Mouse (Mus musculus) hematopoietic stem cell, adult 5-6 weeks (primary cell): ENCODE results near the gene Scg5. TPM values are rescaled to one million over a fixed set of nuclear protein-coding genes. Genes with fewer than 3 reads are reported as not detected.

Experiments
- ATAC-seq, 2 experiments: fragments of 125-278 bp in 1 of 2; replicated peaks in 1 of 2; 2 replicates each; pipeline ENCODE4 v1.8.0; 2016 to 2017; ENCODE audit warnings: inconsistent platforms in 2 of 2, mild to moderate bottlenecking in 2 of 2, moderate number of reproducible peaks in 2 of 2, low read depth in 1 of 2, moderate TSS enrichment in 1 of 2; ENCODE audit not compliant: low FRiP score in 2 of 2, poor library complexity in 2 of 2, severe bottlenecking in 2 of 2, insufficient read depth in 1 of 2, low TSS enrichment in 1 of 2
- total RNA-seq: library from RNA; stranded (forward); fragments of 172-1452, 232-1000 nt; gene quantifications from 2 replicates; pipeline ENCODE4 v1.2.3, GENCODE M21; 2017

The Scg5 gene
- total RNA-seq, 1 experiment from 2014 or later, result not detected

DNA sequence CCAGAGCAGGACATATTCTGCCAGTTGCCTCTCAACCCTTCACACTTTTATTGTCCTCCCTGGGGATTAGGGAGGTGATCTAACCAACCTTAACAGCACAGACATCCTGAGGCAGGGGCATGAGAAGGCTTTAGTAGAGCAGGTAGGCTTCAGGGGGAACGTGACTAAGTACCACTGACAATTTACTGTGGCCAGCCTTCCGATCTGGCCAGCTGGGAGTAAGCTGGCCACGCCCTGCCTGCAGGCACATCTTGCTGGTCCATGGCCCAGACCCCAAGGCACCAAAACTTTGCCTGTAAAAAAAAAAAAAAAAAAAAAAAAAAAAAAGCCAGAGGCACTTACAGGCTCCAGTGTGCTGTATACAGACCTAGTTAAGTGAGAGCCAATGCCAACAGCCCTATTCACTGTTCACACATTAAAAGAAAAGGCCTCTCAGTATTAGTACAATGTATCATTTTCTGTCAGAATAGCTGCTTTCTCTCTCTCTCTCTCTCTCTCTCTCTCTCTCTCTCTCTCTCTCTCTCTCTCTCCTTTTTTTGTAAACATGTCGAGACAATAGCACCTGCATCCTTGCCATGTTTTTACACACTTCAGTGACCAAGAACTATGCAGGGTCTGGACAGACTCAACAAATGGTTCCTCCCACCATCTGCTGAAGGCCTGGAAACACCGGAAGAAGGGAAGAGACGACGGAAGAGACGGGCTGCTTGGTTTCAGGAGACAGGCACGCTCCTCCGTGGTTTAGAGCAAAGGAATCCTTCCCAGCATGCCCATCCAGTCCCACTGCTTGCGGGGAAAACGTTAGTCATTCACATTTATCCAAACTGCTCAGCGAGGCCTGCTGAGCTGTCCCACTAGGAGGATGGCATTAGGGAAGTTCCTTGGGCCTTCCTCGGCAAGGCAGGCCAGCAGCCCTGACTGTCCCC lies 11.0 kb downstream of the Scg5 start:
- no peak for ATAC-seq

DNA sequence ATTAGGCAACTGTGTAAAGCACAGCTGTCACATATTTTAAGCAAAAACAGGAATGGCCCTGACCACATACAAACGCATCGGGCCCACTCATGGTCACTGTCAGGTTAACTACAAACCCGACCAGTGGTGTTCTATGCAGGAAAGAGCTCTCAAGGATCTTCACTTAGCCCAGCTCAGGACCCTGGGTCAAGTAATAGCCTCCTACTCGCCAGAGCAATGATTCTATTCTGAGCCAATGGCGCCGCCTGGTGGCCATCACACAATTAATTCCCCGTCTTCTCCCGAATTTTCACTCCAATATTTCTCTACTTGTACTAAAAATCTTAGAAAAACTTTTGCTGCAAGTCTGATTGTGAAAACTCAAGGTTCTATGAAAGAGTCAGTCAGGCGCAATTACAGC lies 21.3 kb downstream of the Scg5 start:
- peak; percentile 42 to 56 for ATAC-seq

DNA sequence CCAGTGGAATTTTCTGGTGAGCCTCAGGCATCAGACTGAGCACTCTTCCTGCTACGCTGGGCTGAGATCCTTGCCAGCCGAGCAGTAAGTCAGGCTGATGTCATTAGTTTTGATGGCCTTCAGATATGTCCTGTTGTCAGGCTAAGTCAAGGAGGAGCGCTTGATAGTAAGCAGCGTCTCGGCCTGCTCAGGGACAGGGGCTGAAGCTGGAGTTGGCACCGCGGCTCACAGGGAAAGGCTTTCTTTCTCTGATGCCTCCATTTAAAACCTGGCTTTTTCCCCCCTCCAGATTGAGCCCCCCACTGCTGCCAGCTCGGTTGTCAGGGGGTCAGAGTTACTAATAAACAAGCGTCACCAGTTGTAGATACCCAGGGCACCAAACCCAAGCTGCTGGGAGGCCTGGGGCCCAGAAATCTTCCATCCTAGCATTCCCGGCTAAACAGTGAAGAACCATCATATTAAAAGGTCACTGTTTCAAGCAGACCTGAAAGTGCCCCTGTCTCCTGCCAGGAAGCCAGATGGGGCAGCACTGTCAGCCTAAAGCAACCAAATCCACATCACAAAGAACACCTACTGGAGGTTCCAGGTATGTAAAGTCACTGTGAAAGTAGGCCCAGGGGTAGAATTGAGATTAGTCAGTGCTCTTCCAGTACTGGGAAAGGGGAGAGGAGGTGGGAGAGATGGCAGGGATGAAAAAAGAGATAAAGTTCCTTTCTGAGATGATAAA lies 21.9 kb downstream of the Scg5 start:
- no peak for ATAC-seq

DNA sequence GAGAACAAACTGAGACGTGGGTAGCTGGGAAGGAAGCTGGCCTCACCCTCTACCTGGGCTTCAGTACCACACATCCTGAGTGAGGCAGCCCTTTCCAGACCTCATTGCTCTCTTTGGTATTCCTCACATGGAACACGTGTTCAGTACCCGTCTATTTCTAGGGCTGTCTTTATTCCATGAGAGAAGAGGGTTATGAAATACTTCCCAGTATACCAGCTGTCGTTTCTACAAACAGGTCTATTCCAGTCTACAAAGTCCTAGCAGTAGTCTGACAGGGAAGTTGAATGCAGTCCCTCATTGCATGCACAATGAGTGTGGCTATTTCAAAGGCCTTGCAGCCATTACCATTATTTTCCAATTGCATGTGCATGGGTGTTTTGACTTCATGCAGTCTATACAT lies 23.2 kb downstream of the Scg5 start:
- ATAC-seq, result no peak

DNA sequence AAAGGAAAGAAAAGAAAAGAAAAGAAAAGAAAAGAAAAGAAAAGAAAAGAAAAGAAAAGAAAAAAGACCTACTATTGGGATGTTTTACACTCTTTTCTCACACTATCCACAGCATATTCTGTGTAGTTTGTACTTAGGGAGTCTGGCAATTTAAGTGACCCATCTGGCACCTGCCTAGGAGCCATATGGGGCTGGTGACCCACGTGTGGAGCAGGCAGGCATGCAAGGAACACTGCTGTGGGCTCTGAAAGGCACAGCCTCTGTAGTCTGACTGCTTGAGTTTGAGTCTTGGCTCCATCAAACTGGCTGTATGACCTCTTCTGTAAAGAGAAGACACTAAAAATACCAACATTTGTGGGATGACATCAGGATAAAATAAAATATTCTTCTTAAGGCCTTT lies 25.2 kb downstream of the Scg5 start:
- no peak for ATAC-seq

DNA sequence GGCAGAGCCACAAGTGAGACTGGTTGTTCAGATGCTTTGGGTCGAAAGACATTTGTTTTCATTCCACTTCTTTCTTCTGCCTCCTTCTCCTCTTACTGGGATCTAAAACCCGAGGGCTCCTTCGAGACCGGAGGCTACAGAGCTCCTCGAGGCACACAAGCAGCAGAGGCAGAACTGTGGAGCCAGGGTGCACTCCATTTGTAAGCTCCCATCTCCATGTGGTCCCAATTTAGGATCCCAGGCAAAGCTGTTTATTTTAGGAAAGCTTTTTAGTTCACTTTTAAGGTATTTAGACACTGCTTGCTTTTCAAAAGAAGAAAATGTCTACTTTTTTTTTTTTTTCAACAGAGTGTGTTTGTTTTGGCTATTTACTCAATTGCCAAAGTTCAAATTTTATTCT lies 28.1 kb downstream of the Scg5 start:
- no peak for ATAC-seq

DNA sequence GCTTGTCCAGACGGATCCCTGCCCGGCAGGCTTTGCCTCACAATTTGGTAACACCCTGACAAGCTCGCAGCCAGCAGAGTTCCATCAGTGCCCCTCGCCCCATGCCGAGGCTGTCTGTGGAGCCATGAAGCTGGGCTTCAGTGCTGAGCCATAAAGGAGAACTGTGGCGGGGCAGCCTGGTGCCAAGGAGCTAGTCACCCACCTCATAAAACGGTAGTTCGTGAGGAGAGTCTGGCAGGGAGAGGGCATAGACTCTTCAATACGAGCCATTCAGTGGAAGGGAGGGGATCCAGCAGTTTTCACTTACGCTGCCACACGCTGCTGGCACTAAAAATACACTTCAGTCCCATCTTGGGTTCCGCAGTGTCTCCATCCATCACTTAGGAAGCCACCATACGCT lies 30.3 kb downstream of the Scg5 start:
- no peak for ATAC-seq

DNA sequence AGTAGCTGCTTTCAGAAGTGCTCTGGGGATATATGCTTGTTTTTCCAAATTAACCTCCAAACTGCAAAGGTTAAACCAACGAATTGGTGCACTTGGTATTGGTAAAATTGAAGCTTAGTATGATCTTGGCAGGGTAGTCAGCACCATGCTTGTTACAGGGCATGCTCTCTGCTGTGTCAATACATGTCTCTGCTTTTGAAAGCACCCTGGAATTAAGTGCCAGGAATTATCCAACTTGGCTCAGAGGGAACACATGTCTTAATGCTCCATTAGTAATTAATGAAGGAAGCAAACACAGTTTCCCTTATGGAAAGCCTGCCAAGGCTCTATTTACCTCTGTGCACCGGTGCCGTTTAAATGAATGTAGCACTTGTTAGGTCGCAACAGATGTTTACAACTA lies 33.7 kb downstream of the Scg5 start:
- ATAC-seq, result no peak

DNA sequence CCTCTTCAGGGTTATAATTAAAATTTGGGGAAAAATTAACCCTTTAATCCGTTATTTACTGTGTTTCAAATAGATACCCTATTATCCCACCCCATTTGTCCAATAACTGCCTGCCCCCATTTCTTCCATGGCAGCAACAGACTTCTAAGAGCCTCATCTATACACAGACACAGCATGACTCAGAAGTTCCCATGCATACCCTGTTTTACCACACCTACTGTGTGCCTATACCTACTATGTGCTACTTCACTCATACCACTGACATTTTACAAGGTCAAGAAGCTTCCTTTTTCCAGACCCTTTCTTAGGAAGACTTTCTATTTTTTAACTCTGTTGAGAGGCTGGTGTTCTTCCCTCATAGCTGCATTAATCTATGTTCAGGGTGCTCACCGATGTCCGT lies 35.4 kb downstream of the Scg5 start:
- ATAC-seq, result no peak

DNA sequence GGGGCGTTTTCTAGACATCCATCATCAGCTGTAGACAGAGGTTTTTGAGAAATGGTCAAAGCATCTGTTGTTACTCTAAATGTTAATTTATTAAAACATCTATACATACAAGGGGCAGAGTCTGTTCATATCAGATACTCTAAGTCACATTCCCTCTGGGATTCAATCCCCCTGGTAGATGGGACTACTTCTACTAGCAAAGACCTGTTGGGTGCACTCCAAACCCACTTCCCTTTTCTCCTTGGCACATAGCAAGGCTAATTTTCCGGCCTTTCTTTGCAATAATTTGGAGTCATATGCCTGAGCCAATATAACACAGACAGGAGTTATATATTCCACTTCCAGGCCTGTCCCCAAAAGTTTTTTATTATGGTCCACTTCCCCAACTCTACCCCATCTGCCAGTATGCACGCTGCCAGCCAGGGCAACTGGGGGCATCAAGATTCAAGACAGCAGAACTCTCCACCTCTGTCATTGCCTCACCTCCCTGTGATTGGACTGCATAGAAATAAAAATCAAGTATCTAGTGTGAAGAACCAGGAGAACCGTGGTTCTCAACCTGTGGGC lies 40.0 kb downstream of the Scg5 start:
- no peak for ATAC-seq

DNA sequence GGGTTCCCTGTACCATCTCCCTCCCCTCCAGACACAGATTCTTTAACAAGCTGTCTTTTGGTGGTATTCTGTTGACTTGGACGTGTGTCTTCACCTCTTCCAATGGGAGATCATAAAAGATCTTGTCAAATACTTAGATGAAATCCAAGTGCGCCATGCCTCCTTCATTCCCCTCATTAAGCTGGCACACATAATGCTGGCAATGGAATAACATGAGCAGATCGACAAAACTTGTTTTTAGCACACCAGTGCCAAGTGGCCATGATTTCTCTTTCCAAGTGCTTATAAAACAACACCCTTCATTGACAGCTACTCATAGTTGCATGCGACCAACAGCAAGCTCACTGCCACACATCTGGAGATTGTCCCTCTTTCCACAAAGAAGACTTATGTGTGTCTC lies 41.0 kb downstream of the Scg5 start:
- no peak for ATAC-seq

DNA sequence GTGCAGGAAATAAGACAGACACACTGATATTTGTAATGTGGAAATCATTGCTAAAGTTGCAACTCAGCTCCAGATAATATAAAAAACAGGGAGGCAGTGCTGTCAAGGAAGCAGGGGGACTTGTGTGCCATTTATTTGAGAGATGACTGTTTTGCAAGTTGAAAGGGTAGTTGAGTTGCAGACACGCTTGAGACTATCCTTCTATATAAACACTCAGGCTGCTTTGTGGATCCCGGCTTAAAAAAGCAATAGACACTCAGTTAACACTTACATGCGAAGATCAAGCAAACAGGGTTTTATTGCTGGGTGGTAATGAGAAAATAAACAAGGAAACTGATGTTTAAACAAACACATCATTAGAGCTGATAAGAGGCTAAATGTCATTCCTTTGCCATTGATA lies 44.1 kb downstream of the Scg5 start:
- no peak for ATAC-seq

DNA sequence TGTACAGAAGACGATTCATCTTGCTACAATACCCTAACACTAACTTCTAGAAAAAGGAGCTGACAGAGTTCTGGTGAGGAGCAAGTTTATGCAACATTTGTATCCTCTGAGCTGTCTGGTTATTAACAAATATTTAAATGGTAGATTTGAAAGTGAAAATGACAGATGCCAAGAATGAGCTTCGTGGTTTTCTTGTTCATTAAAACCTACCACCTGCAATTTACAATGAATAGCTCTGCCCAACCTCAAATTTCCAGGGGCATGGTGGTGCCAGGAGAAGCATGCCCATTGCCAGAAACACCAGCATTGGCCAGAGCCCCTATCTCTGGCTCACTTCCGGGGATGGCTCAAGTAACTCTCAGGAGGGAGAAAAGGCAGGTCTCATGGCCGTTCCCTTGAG lies 47.4 kb downstream of the Scg5 start:
- no peak for ATAC-seq

DNA sequence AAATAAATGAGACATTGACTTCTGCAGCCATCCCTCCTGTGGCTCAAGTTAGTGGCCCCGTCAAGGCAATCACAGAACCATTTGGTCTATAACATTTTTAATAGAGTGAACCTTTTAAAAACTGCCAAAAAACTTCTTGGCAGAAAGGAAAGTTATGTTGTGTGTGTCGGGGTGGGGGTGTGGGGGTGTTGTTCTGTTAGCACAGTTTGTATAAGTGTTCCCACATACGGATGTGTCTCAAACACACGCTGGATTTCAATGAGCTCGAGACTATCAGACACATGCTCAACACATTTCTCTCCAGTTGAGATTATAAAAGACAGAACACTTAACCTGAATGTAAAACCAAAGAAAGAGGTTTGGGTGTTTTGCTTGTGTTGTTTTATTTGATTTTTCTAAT lies 47.8 kb downstream of the Scg5 start:
- ATAC-seq, result no peak

DNA sequence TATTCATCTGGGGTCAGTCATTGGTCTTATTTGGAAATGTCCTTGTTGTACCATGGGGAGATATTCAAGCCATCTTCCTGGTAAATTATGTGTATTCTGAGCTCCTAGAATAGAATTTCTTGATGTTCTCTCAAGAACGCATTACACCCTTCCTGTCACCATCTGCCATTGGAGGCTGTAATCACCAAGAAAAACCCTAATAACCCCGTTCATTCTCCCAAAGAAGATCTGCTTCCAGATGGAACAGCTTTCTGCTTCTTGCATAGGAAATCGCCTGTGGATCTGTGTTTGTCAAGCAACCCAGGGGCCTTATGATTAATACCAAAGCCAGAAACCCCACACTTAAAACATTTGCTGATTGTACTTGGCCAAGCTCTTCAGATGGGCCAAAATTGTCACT lies 49.6 kb downstream of the Scg5 start:
- no peak for ATAC-seq

DNA sequence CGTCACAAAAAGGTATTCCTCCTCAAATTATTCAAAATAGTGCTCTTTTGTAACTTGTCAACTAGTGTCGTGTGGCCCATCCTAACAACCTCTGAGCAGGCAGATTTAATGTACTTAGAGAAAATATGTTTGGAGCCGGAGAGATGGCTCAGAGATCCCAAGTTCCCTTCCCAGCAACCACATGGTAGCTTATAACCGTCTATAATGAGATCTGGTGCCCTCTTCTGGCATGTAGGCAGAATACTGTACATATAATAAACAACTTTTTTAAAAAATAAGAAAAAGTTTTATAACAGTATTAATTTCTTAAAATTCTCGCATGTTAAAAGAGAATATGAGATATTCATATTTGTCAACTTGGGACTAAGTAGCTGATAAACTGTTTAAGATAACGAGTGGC lies 50.9 kb downstream of the Scg5 start:
- ATAC-seq, result no peak

DNA sequence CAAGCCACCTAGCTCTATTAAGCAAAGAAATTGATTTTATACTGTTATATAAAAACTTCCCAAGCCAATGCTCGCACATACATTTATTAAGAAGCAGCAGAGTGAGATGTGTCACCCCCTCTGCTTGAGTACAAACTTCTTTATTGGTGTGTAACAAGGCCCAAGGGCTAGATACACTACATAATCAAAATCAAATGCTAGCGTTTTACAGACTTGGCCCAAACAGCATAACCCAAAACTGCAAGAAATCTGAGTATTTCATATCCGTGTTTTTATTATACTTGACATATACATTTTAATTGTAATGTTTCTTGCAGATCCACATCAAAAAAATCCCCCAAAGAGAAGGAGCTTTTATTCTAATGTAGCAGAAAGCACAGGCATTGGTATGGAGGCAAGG lies 52.6 kb downstream of the Scg5 start:
- ATAC-seq, result no peak

DNA sequence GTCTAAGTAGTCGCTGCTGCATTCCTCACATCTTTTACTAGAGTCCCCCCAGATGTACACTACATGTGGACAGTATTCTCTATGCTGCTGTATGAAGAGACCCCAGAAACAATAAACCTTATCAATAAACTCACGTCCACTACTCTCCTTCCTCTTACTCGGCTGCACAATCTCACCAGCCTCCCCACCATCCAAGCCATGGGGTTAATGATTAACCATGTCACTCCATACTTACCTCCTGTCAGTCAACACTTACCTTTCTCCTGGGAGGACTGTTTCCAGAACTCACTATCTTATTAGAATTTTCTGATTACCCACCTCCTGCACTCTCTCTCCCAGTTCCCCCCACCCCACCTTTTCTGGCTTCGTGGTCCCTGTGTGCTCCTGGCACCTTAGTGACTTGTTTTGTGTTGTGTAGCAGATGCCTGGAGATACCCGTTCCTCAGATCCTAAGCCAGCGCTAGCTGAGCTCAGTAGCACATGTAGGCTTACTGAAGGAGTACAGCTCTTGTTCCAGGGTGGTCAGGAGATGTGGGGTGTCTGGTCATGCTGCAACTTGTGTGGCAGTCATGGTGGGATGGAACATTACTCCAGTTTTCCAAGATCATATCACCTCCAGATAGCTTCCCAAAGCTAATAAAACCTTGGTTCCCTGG lies 54.6 kb downstream of the Scg5 start:
- no peak for ATAC-seq
